Mouse (Mus musculus): ENCODE results near the gene Aqp3. TPM values are rescaled to one million over a fixed set of nuclear protein-coding genes. Genes with fewer than 3 reads are reported as not detected.

Aqp3 gene
- total and polyA plus RNA-seq, 3 experiments: 0.12 to 0.42 TPM; not detected in 1

GRCm38 (mm10) chr4:41136811-41137210 is 38.8 kb upstream of the Aqp3 start:
- peaks cover 20 to 21% of the 10 kb centered on the region in 2 experiments for H3K4me1 ChIP-seq (ENCODE audit: control insufficient read depth in 1 of 2, insufficient read depth in 2 of 2, low read length in 2 of 2)
- no peaks in the 10 kb centered on the region for H3K27me3 ChIP-seq (ENCODE audit: control insufficient read depth in 1 of 2, insufficient read depth in 2 of 2, low read length in 2 of 2)
- peak; percentile 56 for DNase-seq (ENCODE audit: low read depth, low spot score)
- H3K9ac ChIP-seq (ENCODE audit: control insufficient read depth, low read depth, low read length, poor library complexity, severe bottlenecking): peak overlapping the region; percentile 98
- H3K4me3 ChIP-seq (ENCODE audit: control insufficient read depth in 1 of 2, insufficient read depth in 1 of 2, low read depth in 2 of 2, low read length in 2 of 2): peak overlapping the region; percentile 94
- no peaks in the 10 kb centered on the region for H3K9me3 ChIP-seq (replicated peaks; ENCODE audit: insufficient read depth, low read length)
- H3K27ac ChIP-seq (ENCODE audit: control insufficient read depth, low read depth, low read length): peak overlapping the region; percentile 44
- peaks cover 25% of the 10 kb centered on the region for H3K79me2 ChIP-seq (ENCODE audit: control insufficient read depth, insufficient read depth, low read length, poor library complexity)
- peaks cover 0 to 31% of the 10 kb centered on the region in 2 experiments; a peak in 2 of 4 replicates for H3K36me3 ChIP-seq (ENCODE audit: control insufficient read depth in 1 of 2, insufficient read depth in 2 of 2, low read length in 2 of 2)
- no peak for TF ChIP-seq ZKSCAN1 (IDR thresholded peaks at IDR 0.05; ENCODE audit: low read depth, low read length)
- TF ChIP-seq RAD21 (IDR thresholded peaks at IDR 0.05; ENCODE audit: low read depth, low read length): no peak
- no peak for TF ChIP-seq MAX (IDR thresholded peaks at IDR 0.05; ENCODE audit: low read length)
- no peak for TF ChIP-seq MYB (IDR thresholded peaks at IDR 0.05; ENCODE audit: low read depth, low read length)
- TF ChIP-seq MEF2A (IDR thresholded peaks at IDR 0.05; ENCODE audit: extremely low read depth, insufficient replicate concordance, low read depth, low read length, poor library complexity, severe bottlenecking): no peak
- no peak for TF ChIP-seq TCF12 (IDR thresholded peaks at IDR 0.05; ENCODE audit: low read depth, low read length)
- TF ChIP-seq HCFC1 (IDR thresholded peaks at IDR 0.05; ENCODE audit: low read depth, low read length): no peak; the same call in 1 of the 2 replicates
- TF ChIP-seq NRF1 (IDR thresholded peaks at IDR 0.05; ENCODE audit: insufficient read depth, low read depth, low read length, poor library complexity, severe bottlenecking): no peak
- no peak for TF ChIP-seq SMC3 (IDR thresholded peaks at IDR 0.05; ENCODE audit: low read depth, low read length)
- TF ChIP-seq BHLHE40 (IDR thresholded peaks at IDR 0.05; ENCODE audit: borderline replicate concordance, low read depth, low read length): no peak
- TF ChIP-seq E2F4 (IDR thresholded peaks at IDR 0.05; ENCODE audit: borderline replicate concordance, low read depth, low read length): no peak
- TF ChIP-seq CHD1 (IDR thresholded peaks at IDR 0.05; ENCODE audit: low read depth, low read length): no peak; the same call in 1 of the 2 replicates
- no peak for TF ChIP-seq NELFE (IDR thresholded peaks at IDR 0.05; ENCODE audit: low read depth, low read length)

GRCm38 (mm10) chr4:41136454-41136805 is 38.4 kb upstream of the Aqp3 start:
- TF ChIP-seq USF2 (IDR thresholded peaks at IDR 0.05; ENCODE audit: borderline replicate concordance in 1 of 2, insufficient read depth in 1 of 2, low read depth in 1 of 2, low read length in 2 of 2): no peak
- 0 out of 2 replicates have a peak, but pooled peaks have one; percentile 19 for TF ChIP-seq MXI1 (IDR thresholded peaks at IDR 0.05; ENCODE audit: low read depth, low read length)
- 0 out of 2 replicates have a peak, but pooled peaks have one; percentile 23 for TF ChIP-seq NRF1 (IDR thresholded peaks at IDR 0.05; ENCODE audit: insufficient read depth, low read depth, low read length, poor library complexity, severe bottlenecking)
- peaks cover 20 to 21% of the 10 kb centered on the region in 2 experiments for H3K4me1 ChIP-seq (ENCODE audit: control insufficient read depth in 1 of 2, insufficient read depth in 2 of 2, low read length in 2 of 2)
- DNase-seq (ENCODE audit: low read depth, low spot score): peak; percentile 48

More at GRCm38 (mm10) chr4:41136454-41136805, 38.4 kb upstream of the Aqp3 start:
- Histone ChIP-seq H3K9ac (ENCODE audit: control insufficient read depth, low read depth, low read length, poor library complexity, severe bottlenecking) (peak overlapping the region; percentile 98), H3K9me3 (replicated peaks; ENCODE audit: insufficient read depth, low read length) (no peaks in the 10 kb centered on the region), H3K4me3 (ENCODE audit: control insufficient read depth in 1 of 2, insufficient read depth in 1 of 2, low read depth in 2 of 2, low read length in 2 of 2) (peak overlapping the region; percentile 94), H3K79me2 (ENCODE audit: control insufficient read depth, insufficient read depth, low read length, poor library complexity) (peaks cover 25% of the 10 kb centered on the region), H3K27ac (ENCODE audit: control insufficient read depth, low read depth, low read length) (peak overlapping the region; percentile 44), H3K27me3 (ENCODE audit: control insufficient read depth in 1 of 2, insufficient read depth in 2 of 2, low read length in 2 of 2) (no peaks in the 10 kb centered on the region), H3K36me3 (ENCODE audit: control insufficient read depth in 1 of 2, insufficient read depth in 2 of 2, low read length in 2 of 2) (peaks cover 0 to 31% of the 10 kb centered on the region in 2 experiments; a peak in 2 of 4 replicates)

Measured in MEL (cell line).